Mouse (Mus musculus) kidney, postnatal 4 days (tissue): Measurements from ENCODE around the gene Tox4.
A peak's percentile ranks its signal among the peaks of the same experiment; 100 is the strongest.
"Not testable (repeated sequence)": the region's sequence is repeated elsewhere in the genome, so short reads cannot be mapped to it uniquely, and the experiment has no call there.

Source experiments
- DNase-seq, 2 experiments: peaks; one replicate each; pipeline ENCODE4 v3.0.0; 2021; ENCODE audit warnings: mixed read lengths in 2 of 2

Gene Tox4

GRCm38 (mm10) chr14:52278932-52279746 is at the start of gene Tox4, which contains the start of gene Rab2b:
Tox4 (plus strand) TSS chr14:52279146.
Rab2b (minus strand) TSS chr14:52279545.
- peak; percentile 98 for DNase-seq

- no peak for DNase-seq
Observed at GRCm38 (mm10) chr14:52232249-52232648, 46.7 kb upstream of the Tox4 start.

- DNase-seq: no peak
Observed at GRCm38 (mm10) chr14:52235165-52235564, 43.8 kb upstream of the Tox4 start.

DNA sequence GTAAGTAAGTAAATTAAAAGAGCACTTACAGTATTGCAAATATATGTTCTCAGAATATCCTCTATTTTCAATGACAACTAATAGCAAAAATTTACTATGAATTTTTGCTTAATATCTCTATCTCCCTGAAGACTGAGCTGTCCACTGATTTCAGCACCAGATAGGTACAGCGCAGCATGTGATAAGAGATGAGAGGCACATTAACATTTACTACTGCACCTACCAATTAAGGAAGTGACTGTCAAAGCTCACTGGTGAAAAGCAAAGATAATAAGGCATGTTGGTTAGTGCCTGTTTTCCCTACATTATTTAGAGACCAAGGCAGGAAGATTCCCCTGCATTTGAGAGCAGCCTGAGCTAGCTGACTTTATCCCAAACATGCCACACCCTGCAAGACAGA is 42.7 kb upstream of the Tox4 start:
- no peak for DNase-seq

DNA sequence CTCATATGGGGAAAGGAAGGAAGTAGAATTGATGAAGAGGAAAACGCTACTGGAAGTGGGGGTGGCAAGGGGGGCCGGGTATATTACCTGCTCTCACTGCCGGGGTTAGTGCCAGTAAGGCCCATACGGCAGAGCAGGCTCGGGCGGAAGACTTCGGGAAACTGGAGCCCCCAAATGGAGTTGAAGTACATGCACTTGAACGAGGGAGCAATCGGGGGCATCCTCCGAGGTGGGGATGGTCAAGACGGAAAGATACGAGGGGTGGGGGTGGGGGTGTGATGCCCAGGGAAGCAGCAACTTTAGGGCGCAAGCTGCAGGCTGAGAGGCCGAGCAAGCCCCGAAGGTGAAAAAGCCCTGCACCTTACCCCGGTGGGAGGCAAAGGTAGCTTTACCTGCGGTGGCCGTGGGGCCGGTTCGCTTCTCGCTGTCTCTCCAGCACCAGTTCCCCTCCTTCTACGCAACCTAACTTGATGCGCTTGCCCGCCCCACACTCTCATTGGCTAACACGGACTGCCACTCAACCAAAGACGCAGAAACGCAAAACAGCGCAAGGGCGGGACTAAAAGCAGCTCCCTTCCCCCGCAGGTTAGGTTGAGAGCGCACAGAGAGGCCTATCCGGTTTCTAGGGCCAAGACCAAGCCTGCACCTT is 34.8 kb upstream of the Tox4 start:
- peak; percentile 99 for DNase-seq

- no peak for DNase-seq
Observed at GRCm38 (mm10) chr14:52244690-52245042, 34.3 kb upstream of the Tox4 start.

GRCm38 (mm10) chr14:52246129-52246528 is 32.8 kb upstream of the Tox4 start:
- DNase-seq: no peak

GRCm38 (mm10) chr14:52256311-52257175 is 22.4 kb upstream of the Tox4 start:
- DNase-seq: peak; percentile 18 to 31

DNA sequence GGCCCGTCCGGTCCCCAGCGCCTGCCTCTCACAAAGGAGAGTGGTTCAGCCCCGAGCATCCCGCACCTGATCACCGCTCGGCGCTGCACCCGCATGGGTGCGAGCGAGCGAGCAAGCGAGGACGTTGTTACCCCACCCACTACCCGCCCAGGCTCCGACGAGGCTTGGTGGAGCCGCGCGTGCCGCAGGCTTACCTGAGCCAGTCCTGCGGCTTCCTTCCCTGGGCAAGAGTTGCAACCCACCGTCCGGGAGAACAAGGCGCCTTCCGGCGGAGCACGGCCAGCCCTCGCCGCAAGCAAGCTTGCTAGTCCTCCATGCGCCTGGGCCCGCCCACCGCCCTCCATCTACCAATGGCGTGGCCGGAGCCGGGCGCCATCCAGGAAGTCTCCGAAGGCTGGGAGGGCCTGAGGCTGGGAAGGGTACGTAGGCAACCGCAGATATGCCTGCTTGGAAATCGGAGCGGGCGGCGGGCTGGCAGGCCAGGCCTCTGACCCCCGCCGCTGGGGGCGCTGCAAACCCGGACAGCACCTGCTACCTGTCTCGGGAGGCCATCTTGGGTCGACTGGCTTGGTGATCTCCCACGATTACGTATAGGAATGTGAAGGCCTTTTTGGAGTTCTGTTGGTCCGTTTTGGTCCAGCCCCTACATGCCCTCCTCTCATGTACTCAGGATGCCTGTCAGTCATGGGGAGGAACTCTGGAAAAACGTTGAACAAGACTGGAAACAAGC is 21.3 kb upstream of the Tox4 start, which contains the start of gene Chd8:
Gene Chd8 (minus strand): TSS at position 297 of the 730 bp plus-strand sequence.
- DNase-seq: peak; percentile 98 to 99

- no peak for DNase-seq
Observed at GRCm38 (mm10) chr14:52272781-52273180, 6.2 kb upstream of the Tox4 start.

DNA sequence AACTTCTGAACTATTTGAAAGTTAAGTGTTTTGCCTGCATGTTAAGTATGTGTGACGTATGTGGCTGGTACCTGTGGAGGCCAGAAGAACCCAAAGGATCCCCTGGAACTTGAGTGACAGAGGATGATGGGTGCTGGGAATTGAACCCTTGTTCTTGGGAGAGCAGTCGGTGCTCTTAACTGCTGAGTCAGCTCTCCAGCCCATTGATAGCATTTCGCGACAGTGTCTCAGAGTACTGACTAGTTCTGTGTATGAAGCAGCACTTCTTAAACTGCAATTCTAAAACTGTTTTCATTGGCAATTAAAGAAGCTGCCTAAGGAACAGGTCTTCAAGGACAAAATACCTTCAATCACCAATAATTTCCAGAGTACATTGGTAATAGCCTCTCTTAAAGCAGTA is 1.7 kb upstream of the Tox4 start:
- no peak for DNase-seq

GRCm38 (mm10) chr14:52279747-52280120 is 788 bp downstream of the Tox4 start:
- no peak for DNase-seq

DNA sequence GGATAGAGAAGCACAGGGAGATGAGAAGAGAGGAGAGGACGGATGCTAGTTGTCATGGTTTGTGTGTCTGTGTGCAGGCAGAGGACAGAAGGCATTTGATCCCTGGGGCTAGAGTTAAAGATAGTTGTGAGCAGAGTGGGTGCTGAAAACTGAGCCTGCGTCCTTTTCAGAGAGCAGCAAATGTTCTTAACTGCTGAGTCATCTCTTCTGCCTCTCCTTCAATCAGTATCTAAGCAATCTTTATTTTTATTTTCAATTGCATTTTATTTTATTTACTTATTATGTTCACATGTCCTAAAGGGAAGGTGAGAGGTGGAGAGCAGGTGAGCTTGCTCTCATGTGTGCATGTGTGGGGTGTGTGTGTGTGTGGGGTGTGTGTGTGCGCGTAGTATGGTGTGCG is 4.7 kb downstream of the Tox4 start:
- no peak for DNase-seq

GRCm38 (mm10) chr14:52284191-52284590 is 5.2 kb downstream of the Tox4 start:
- DNase-seq: no peak

GRCm38 (mm10) chr14:52295558-52296264 is 16.8 kb downstream of the Tox4 start:
- DNase-seq: no peak

DNA sequence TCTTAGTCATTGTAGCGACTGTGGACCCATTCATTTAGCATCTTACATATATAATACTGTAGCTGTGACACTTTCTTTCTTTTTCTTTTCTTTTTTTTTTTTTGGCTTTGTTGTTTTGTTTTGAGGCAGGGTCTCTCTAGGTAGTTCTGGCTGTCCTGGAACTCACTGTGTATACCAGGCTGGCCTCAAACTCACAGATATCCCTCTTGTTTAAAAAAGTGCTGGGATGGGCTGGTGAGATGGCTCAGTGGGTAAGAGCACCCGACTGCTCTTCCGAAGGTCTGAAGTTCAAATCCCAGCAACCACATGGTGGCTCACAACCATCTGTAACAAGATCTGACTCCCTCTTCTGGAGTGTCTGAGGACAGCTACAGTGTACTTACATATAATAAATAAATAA is 24.6 kb downstream of the Tox4 start:
- not testable (repeated sequence) for DNase-seq

DNA sequence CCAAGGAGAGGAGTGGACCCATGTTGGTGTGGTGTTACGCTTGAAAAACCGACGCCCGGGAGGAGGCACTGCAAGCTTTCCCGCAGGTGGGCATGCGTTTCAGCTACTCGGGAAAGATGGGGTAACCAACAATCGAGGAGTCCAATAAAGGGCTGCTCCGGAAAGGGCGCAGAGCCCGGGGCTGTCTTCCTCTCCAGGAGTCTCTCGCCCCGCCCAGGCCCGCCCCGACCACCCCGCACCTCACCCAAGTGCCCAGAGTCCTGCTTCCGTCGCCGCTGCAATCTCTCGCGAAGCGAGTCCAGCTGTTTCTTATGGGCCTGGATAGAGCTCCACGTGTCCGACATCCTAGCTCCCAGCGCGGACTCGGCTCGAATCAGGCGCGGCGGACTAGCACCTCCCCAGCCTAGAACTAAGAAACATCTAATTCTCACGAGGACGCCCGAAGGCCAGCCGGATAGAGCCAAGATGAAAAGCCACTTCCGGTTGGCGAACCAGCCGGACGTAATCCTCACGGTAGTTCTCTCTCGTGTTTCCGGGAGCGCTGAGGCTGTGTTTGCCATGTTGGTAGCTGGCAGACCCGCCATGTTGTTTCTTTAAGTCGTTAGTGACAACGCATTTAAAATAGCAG is 25.8 kb downstream of the Tox4 start, which contains the start of gene Mettl3:
Gene Mettl3 (minus strand): TSS at position 485 of the 628 bp plus-strand sequence.
- DNase-seq: peak; percentile 94 to 96

DNA sequence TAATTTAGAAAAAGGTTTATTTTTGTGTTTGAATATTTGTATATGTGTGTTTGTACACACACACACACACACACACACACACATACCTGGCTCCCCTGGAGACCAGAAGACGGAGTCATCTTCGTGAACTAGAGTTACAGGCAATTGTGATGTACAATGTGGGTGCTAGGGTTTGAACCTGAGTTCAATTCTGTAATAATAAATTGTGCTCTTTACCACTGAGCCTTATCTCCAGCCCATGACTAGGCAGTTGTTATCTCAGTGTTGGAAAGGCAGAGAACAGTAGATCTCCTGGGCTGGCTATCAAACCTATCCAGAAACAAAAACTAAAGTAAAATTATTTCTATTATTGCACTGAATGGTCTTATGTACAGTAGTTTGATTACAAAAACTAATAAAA is 27.2 kb downstream of the Tox4 start:
- DNase-seq: no peak

- peak in 1 of 2 experiments; percentile 18 for DNase-seq
Observed at GRCm38 (mm10) chr14:52310343-52310742, 31.4 kb downstream of the Tox4 start.

GRCm38 (mm10) chr14:52310906-52311305 is 32.0 kb downstream of the Tox4 start:
- no peak for DNase-seq
